Mouse (Mus musculus) layer of hippocampus, adult 9-10 months (tissue): Measurements from ENCODE around the gene Arl2.
"Not testable (repeated sequence)": the region's sequence is repeated elsewhere in the genome, so short reads cannot be mapped to it uniquely, and the experiment has no call there.

Source experiments
- DNase-seq: peaks from one replicate; pipeline ENCODE4 v3.0.0; 2022; ENCODE audit warnings: low spot score

Gene Arl2

GRCm38 (mm10) chr19:6141394-6141749 lies at the start of gene Arl2:
TSS of gene Arl2 (minus strand) at chr19:6141548.
- peak; percentile 93 for DNase-seq

- no peak for DNase-seq
These were observed 42.8 kb upstream of the Arl2 start, which contains the start of gene Majin for GRCm38 (mm10) chr19:6184131-6184530. TSS of gene Majin (plus strand) at chr19:6184388.

DNA sequence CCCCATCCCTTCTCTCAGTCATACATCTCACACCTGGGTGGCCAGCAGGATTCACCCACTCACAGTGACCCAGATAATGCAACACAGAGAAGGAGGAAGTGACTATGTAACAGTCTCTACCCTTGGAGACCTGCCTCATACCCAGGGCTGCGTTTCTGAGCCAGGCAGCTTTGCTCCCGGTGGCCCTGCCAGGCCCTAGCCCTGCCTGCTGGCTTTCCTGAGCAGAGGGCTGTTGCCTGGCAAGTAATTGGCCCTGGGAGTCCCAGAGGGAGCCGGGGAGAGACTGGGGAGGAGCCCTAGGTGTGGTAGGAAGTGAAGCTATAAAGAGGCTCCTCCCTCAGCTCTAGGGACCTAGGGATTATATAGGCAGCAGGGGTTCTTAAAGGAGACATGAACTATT lies 41.2 kb upstream of the Arl2 start:
- no peak for DNase-seq

DNA sequence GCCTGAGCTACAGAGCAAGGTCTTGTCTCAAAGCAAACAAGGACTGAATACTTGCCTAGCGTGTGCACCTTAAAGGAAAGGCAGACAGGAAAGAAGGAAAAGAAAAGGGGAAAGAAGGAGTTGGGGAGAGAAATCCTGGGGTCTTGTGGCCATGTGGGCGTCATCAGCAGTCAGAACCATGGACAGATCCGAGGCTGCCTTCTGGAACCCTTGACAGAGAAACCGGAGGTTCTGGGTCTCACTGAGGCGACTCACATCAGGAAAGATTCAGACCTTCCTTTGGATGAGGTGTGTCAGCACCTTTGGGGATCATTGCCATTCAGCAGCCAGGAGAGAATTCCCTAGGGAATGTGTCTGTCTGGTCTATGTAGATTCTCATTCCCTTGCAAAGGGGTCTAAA lies 40.3 kb upstream of the Arl2 start:
- no peak for DNase-seq

- DNase-seq: no peak
These were observed 37.4 kb upstream of the Arl2 start for GRCm38 (mm10) chr19:6178775-6179174.

GRCm38 (mm10) chr19:6174771-6175170 lies 33.4 kb upstream of the Arl2 start:
- DNase-seq: no peak

DNA sequence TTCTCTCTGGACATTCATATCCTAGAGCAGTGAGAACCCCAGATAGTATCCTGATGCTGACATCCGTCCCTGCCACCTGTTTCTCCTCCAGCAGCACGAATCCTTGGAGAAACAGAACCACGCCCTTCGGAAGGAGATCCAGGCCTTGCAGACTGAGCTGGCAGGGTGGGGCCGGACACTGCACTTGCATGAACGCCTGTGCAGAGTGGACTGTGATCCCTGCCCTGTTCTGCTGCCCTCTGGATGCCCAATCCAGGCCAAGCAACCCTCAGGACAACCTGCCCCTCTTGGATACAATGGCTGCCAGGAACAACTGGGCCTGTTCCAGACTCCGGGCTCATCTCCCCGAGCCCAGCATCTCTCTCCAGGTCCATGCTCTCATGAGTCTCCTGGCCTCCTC lies 29.9 kb upstream of the Arl2 start:
- DNase-seq: no peak

DNA sequence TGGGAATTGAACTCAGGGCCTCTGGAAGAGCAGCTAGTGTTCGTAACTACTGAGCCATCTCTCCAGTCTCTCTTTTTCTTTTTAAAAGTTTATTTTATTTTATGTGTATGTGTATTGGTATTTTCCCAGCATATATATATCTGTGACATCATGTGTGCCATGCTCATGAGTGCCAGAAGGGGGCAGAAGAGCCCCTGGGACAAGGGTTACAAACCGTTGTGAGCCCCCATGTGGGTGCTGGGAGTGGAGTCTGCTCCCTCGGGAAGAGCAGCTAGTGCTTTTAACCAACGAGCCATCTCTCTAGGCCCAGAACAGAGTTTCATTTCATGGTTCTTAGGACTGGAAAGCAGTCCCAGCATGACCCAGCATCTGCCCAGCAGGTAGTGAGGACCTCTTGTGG lies 25.4 kb upstream of the Arl2 start:
- no peak for DNase-seq

DNA sequence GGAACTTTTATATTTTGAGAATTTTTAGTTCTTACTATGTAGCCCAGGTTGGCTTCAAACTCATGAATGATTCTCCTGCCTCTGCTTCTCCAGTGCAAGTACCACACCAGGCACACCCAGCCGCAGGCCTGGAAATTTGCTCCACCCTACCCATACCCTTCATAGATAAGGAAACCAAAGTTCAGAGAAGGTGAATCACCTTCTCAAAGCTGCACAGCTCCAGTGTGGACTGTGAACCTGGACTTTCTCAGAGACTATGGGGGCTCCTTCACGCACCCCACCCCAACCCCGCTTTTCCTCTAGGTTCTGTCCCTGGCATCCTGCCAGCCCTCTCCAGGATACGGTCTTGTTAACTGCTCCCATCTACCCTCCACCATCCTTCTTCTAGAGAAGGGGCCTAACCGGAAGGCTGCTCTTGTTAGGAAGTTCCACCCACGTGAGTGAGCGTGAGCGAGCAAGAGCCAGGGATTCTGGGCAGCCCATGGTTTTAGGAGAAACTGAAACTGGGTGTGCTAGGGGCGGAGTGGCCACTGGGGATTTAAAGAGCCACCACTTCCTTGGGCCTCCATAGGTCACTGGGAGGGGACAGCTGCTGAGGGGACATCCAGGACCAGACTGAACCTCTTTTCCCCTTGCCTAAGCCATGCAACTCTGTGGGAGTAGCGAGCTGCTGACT lies 22.7 kb upstream of the Arl2 start:
- no peak for DNase-seq

GRCm38 (mm10) chr19:6157220-6157619 lies 15.9 kb upstream of the Arl2 start:
- DNase-seq: no peak

GRCm38 (mm10) chr19:6156372-6156771 lies 15.0 kb upstream of the Arl2 start:
- DNase-seq: no peak

DNA sequence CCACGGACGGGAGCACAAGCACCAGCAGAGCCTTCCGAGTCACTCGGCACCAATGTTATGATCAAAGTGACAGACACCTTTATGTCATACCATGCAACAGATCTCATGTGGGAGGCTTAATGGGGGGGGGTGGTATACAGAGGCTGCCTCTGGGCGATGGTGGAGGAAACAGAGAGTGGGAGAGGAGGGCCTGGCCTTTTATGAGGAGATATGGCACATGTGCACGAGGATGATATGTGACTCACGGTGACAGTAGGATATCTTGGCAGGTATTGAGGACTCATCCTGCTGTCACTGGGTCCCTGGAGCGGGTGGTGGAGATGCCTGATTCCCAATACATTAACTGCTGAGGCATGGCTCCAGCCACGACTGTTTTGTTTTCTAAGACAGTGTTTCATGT lies 13.8 kb upstream of the Arl2 start:
- no peak for DNase-seq

DNA sequence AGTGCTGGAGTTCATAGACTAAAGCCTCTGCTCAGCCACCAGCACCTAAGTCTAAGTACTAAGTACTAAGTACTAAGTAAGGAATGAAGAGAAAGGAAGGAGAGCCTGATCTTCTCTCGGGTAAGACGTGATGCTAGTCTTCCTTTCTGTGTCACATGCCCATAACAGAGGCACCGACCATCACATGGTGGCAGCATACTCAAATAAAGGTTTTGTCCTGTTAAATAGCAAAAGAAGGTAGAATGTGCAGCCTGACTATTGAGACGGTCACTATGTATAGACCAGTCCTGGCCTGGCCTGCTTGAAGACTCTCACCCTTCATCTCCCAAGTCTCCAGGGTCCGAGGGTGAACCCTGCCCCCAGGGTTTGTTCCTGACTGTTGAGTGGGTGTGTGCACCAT lies 3.5 kb upstream of the Arl2 start:
- DNase-seq: no peak

DNA sequence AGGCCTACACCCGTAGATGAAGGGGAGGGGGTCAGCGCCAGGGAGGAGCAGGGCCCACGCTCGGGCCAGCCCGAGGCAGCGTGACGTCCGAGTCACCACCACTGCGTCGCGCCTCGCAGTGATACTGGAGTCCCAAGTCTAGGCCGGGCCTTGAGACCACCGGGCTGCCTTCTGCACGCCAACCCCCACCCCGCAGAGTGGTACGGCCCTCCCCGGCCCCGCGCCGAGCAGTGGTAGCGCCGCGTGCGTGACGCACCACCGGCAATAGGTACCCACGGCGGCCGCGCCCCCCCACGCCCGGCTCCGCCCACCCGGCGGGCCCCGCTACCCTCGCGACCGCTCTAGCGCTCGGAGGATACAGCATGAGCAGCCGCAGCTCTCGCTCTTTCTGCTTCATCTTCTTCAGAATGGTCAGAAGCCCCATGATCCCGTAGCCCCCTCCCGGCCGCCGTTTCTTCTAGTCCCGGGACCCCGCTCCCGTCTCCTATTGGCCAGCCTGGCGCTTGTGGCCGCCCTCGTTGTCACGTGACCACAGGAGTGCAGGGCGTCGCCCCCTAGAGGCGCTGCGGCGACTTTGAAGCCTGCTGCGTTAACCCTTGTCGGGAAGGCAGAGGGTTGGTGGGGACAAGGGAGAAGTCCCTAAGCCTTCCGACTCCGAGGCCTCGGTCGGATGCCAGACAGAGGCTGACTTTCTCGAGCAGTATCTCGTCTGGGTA lies 512 bp downstream of the Arl2 start, which contains the start of gene Batf2:
TSS of gene Batf2 (plus strand) at position 306 of the 716 bp plus-strand sequence.
- peak; percentile 84 for DNase-seq

GRCm38 (mm10) chr19:6140374-6140677 lies 1.0 kb downstream of the Arl2 start:
- DNase-seq: no peak

DNA sequence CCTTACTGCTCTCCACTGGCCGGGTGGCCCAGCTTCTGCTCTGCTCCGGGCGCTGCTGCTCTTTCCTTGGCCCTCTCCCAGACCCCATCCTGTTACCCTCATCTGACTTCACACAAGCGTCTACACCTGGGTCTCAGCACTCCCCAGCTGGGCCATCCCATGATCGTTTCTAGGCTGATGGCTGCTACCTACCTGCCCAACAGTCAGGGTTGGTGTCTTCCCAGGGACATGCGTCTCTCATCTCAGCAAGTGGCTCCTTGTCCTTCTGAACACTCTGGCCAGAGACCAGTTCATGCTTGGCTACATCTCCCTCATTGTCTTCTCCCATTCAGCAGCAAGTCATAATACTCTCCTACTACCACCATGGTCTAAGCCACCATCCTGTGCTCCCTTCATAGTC lies 1.6 kb downstream of the Arl2 start:
- DNase-seq: no peak

DNA sequence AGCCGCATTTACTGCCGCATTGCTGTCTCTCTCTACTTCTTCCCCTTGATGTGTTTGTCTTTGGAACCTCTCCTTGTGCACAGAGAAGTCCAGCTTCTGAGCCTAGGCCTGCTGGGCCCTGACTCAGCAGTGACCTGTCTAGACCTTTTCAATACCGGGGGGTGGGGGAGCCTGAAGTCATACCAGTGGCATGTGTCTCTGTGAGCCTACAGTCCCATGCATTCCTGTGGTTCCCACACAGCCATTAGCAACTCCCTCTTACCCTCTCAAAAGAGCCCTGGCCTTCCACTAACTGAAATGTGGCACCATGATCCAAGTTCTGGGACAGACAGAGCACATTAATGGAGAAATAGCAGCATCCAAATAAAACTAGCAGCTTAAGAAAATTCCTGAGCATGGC lies 5.0 kb downstream of the Arl2 start:
- no peak for DNase-seq

- not testable (repeated sequence) for DNase-seq
These were observed 8.2 kb downstream of the Arl2 start for GRCm38 (mm10) chr19:6133197-6133596.

DNA sequence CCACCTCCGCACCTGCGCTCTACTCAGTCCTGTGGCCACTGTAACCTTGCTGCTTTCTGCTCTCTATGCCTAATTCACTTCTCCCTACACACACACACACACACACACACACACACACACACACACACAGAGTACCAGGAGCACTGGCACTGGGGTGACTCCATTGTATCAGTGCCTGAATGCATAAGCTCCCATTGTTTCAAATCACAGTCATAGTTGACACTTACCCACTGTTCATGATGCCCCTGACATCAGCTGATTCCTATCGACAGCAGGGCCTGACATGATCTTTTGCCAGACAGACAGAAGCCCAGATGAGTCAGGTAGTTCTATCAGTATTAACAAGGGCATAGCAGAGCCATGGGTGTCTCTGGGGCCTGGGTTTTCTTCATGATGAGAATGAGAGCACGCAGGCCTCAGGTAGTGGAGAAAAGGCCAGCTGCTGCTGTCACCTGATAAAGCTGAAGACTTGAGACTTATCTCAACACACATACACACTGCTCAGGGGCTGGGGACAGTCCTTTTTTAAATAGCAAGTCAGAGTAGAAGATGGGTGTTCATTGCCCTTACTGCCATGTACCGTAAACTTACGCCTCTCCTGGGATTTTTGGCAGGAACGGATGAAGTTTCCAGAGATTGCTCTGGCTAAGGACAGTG lies 9.0 kb downstream of the Arl2 start:
- DNase-seq: no peak

DNA sequence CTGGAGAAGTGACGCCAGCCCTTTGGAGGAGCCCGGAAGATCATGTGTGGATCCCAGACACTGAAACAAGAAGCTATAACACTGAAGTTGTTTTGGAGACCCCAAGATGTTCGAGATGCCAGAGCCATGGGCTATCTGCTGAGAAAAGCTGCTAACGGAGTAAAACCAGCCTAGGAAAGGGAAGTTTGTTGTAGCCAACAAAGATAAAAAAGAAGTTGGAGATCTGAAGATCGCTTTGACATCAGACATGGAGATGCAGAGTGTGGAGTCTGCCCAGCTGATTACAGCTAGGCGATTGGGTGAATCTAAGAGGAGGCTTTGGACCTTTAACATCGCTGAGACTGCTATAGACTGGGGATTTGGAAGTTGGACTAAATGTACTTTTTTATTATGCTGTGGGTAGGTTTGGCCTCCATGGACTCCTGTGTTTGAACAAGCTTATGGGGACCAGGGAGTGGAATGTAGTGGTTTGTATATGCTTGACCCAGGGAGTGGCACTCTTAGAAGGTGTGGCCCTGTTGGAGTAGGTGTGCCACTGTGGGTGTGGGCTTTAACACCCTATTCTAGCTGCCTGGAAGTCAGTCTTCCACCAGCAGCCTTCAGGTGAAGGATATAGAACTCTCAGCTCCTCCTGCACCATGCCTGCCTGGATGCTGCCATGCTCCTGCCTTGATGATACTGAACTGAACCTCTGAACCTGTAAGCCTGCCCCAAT lies 10.8 kb downstream of the Arl2 start:
- not testable (repeated sequence) for DNase-seq

- DNase-seq: peak; percentile 94
These were observed 13.5 kb downstream of the Arl2 start, which contains the start of gene Snx15 for GRCm38 (mm10) chr19:6127760-6128341. TSS of gene Snx15 (minus strand) at chr19:6128304.
